Comparison of ENCODE assay signal across 20 mouse cellular contexts in genomic region chr5:13549080-13549479, GRCm38 (mm10).
"Had no signal": no experiment of that assay in that cellular context is flagged by ENCODE, and none has a peak within 500 bp of the region (broad histone marks: within the 10 kb centered on the region; RNA-seq: fewer than 3 reads in every experiment).

No protein-coding gene starts in this region.

- ATAC-seq: liver, postnatal 0 days; lung, postnatal 0 days had no signal

- H3K4me2 ChIP-seq: limb, embryonic 12.5 days; limb, embryonic 15.5 days; liver, embryonic 11.5 days; lung, embryonic 14.5 days; midbrain, embryonic 11.5 days; neural tube, embryonic 13.5 days had no signal

- H3K27ac ChIP-seq: limb, embryonic 12.5 days; limb, embryonic 15.5 days; liver, embryonic 14.5 days; neural tube, embryonic 13.5 days; stomach, postnatal 0 days had no signal

- H3K36me3 ChIP-seq: limb, embryonic 15.5 days; neural tube, embryonic 13.5 days had no signal

- H3K4me3 ChIP-seq: limb, embryonic 12.5 days; limb, embryonic 15.5 days; myocyte; neural tube, embryonic 13.5 days had no signal

- H3K9me3 ChIP-seq: limb, embryonic 15.5 days; neural tube, embryonic 13.5 days had no signal

- DNase-seq: kidney, adult 9 months; kidney, postnatal 14 days; kidney, postnatal 4 days; left cerebral cortex, postnatal 4 days; liver, postnatal 0 days; lung, embryonic 14.5 days; lung, postnatal 4 days; midbrain, embryonic 14.5 days; retina, postnatal 1 day; right cerebral cortex, postnatal 4 days; thymus, postnatal 25 days had no signal

- H3K27me3 ChIP-seq: limb, embryonic 12.5 days; limb, embryonic 15.5 days; neural tube, embryonic 13.5 days had no signal

- H3K9ac ChIP-seq: limb, embryonic 12.5 days; limb, embryonic 15.5 days; liver, embryonic 14.5 days; liver, postnatal 0 days; lung, embryonic 14.5 days; neural tube, embryonic 13.5 days had no signal
